Mouse (Mus musculus) E14TG2a.4 (cell line): Measurements from ENCODE around the gene Rtl3.

Experiments used
- CTCF ChIP-seq: conservative IDR thresholded peaks from 2 replicates; pipeline ENCODE4 v1.5.1; 2014; ENCODE audit warnings: low read length
- NANOG ChIP-seq: IDR thresholded peaks from 2 replicates; pipeline ENCODE4 v1.6.1; 2014; ENCODE audit warnings: borderline replicate concordance, low read length, mixed read lengths

GRCm38 (mm10) chrX:106871894-106872293 is 31.4 kb upstream of the Rtl3 start:
- no peak for TF ChIP-seq NANOG
- TF ChIP-seq CTCF: no peak
